In the genomic region with DNA sequence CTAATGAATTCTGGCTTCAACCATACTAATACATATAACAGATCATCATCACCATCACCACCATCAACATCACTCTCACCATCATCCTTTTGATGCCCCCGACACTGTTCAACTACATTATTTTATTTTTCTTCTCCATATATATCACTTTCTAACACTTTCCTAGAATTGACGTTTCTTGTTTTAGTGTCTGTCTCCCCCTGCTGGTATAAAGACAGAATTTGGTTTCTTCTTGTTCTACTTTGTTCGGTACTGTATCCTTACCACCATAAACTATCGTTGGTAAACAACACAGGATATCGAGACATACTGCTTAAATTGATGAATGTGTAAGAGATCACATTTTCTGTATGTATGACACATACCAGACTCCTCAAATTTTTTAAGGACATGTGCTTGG, we compare ENCODE assay signal across 12 mouse cellular contexts.
DNase-seq lines count a peak whose midpoint lies in the region; ATAC-seq and TF ChIP-seq lines count a peak whose summit lies in the region.
"Had no signal": no experiment of that assay in that cellular context is flagged by ENCODE, and none has a peak within 500 bp of the region (broad histone marks: within the 10 kb centered on the region; RNA-seq: fewer than 3 reads in every experiment).

No protein-coding gene starts in this region.

- H3K27me3 ChIP-seq in forebrain, embryonic 12.5 days: no peaks in the 10 kb centered on the region
- H3K27me3 ChIP-seq in forebrain, embryonic 10.5 days (ENCODE audit: poor library complexity, severe bottlenecking): no peaks in the 10 kb centered on the region
- no peaks in the 10 kb centered on the region for H3K27me3 ChIP-seq in limb, embryonic 14.5 days (ENCODE audit: control insufficient read depth, insufficient read depth, low read length)
- H3K27me3 ChIP-seq in limb, embryonic 10.5 days (ENCODE audit: low read depth, poor library complexity, severe bottlenecking): no peaks in the 10 kb centered on the region
- peaks cover 17% of the 10 kb centered on the region for H3K27me3 ChIP-seq in Patski
- H3K27me3 ChIP-seq: embryonic facial prominence, embryonic 13.5 days; hindbrain, embryonic 13.5 days had no signal

- TF ChIP-seq POLR2A in limb, embryonic 14.5 days (IDR thresholded peaks at IDR 0.05; ENCODE audit: borderline replicate concordance, extremely low read depth, insufficient read depth, insufficient read length): no peak

- peak; percentile 11; the same call in 1 of the 2 replicates for ATAC-seq in forebrain, embryonic 12.5 days (ENCODE audit: low FRiP score)
- ATAC-seq in limb, embryonic 14.5 days (ENCODE audit: low FRiP score, low read depth): no peak
- ATAC-seq in Patski: no peak

- no peaks in the 10 kb centered on the region for H3K4me1 ChIP-seq in forebrain, embryonic 12.5 days
- H3K4me1 ChIP-seq in forebrain, embryonic 10.5 days: no peaks in the 10 kb centered on the region
- H3K4me1 ChIP-seq in limb, embryonic 14.5 days (ENCODE audit: control insufficient read depth, insufficient read depth, low read length): no peaks in the 10 kb centered on the region
- no peaks in the 10 kb centered on the region for H3K4me1 ChIP-seq in limb, embryonic 10.5 days
- H3K4me1 ChIP-seq: embryonic facial prominence, embryonic 13.5 days; hindbrain, embryonic 13.5 days had no signal

- CTCF ChIA-PET in Patski (lab: Charles Lee): no interaction called here

- POLR2A ChIA-PET in Patski (lab: Charles Lee): no interaction called here

- H3K9me3 ChIP-seq in forebrain, embryonic 12.5 days: no peaks in the 10 kb centered on the region
- no peaks in the 10 kb centered on the region for H3K9me3 ChIP-seq in forebrain, embryonic 10.5 days
- H3K9me3 ChIP-seq in limb, embryonic 14.5 days (ENCODE audit: control insufficient read depth, low read length): no peaks in the 10 kb centered on the region
- no peaks in the 10 kb centered on the region for H3K9me3 ChIP-seq in limb, embryonic 10.5 days (replicated peaks)
- H3K9me3 ChIP-seq: embryonic facial prominence, embryonic 13.5 days; hindbrain, embryonic 13.5 days had no signal

- in situ Hi-C loops in Patski (cut with MboI; ENCODE audit: low pct_unique_long_range_greater_than_20kb): no loop called here

- no peak overlapping the region for H3K9ac ChIP-seq in forebrain, embryonic 12.5 days
- H3K9ac ChIP-seq in limb, embryonic 14.5 days (ENCODE audit: low read depth, low read length, severe bottlenecking): no peak overlapping the region
- H3K9ac ChIP-seq: embryonic facial prominence, embryonic 13.5 days; hindbrain, embryonic 13.5 days had no signal

- no peak overlapping the region for H3K4me2 ChIP-seq in forebrain, embryonic 12.5 days
- no peak overlapping the region for H3K4me2 ChIP-seq in limb, embryonic 14.5 days (replicated peaks; ENCODE audit: low read depth, low read length, severe bottlenecking)
- H3K4me2 ChIP-seq: embryonic facial prominence, embryonic 13.5 days; hindbrain, embryonic 13.5 days had no signal

- DNase-seq in forebrain, embryonic 10.5 days (ENCODE audit: extremely low spot score, low spot score): no peak
- DNase-seq in limb, embryonic 14.5 days (ENCODE audit: low spot score): peak; percentile 6
- no peak for DNase-seq in limb, embryonic 10.5 days (ENCODE audit: low spot score)
- DNase-seq in Patski (ENCODE audit: low read depth, low spot score): peak; percentile 0
- peak; percentile 2 for DNase-seq in induced T-regulatory cell, adult 2 months (ENCODE audit: low read depth)
- DNase-seq in right cerebral cortex, postnatal 4 days: no peak
- DNase-seq in layer of hippocampus, postnatal 25 days (ENCODE audit: extremely low spot score in 1 of 2, low spot score in 1 of 2): no peak
- DNase-seq: adrenal gland, postnatal 10 days; lung, postnatal 4 days had no signal

- peak; percentile 42 for TF ChIP-seq CTCF in Patski (IDR thresholded peaks at IDR 0.05)

- no peak overlapping the region for H3K4me3 ChIP-seq in forebrain, embryonic 12.5 days (replicated peaks)
- no peak overlapping the region for H3K4me3 ChIP-seq in forebrain, embryonic 10.5 days
- H3K4me3 ChIP-seq in limb, embryonic 14.5 days (replicated peaks; ENCODE audit: low read length): no peak overlapping the region
- no peak overlapping the region for H3K4me3 ChIP-seq in limb, embryonic 10.5 days
- H3K4me3 ChIP-seq: embryonic facial prominence, embryonic 13.5 days; hindbrain, embryonic 13.5 days had no signal

- H3K36me3 ChIP-seq in forebrain, embryonic 12.5 days (replicated peaks): no peaks in the 10 kb centered on the region
- H3K36me3 ChIP-seq in forebrain, embryonic 10.5 days (replicated peaks): no peaks in the 10 kb centered on the region
- no peaks in the 10 kb centered on the region for H3K36me3 ChIP-seq in limb, embryonic 14.5 days (ENCODE audit: control insufficient read depth, insufficient read depth, low read length)
- H3K36me3 ChIP-seq in limb, embryonic 10.5 days: no peaks in the 10 kb centered on the region
- H3K36me3 ChIP-seq: embryonic facial prominence, embryonic 13.5 days; hindbrain, embryonic 13.5 days had no signal

- WGBS in forebrain, embryonic 12.5 days: 53% methylated on average over 5 of the region's 5 CpGs
- 62% methylated on average over 5 of the region's 5 CpGs for WGBS in forebrain, embryonic 10.5 days
- 36% methylated on average over 5 of the region's 5 CpGs for WGBS in limb, embryonic 14.5 days
- WGBS in limb, embryonic 10.5 days: 53% methylated on average over 5 of the region's 5 CpGs

- H3K27ac ChIP-seq in forebrain, embryonic 12.5 days: no peak overlapping the region
- H3K27ac ChIP-seq in forebrain, embryonic 10.5 days: no peak overlapping the region
- H3K27ac ChIP-seq in limb, embryonic 14.5 days (replicated peaks; ENCODE audit: low read depth, low read length): no peak overlapping the region
- no peak overlapping the region for H3K27ac ChIP-seq in limb, embryonic 10.5 days
- H3K27ac ChIP-seq: embryonic facial prominence, embryonic 13.5 days; hindbrain, embryonic 13.5 days had no signal

Comparison
In these comparisons a context has a peak if more than half of its experiments do, and no peak if none do; other contexts are left out.
1. DNase-seq: peak in limb, embryonic 14.5 days (single experiment), Patski (single experiment) and induced T-regulatory cell, adult 2 months (single experiment); none in forebrain, embryonic 10.5 days (single experiment), limb, embryonic 10.5 days (single experiment), right cerebral cortex, postnatal 4 days (single experiment) and layer of hippocampus, postnatal 25 days (0 of 2).